Mouse (Mus musculus) layer of hippocampus, adult 11-12 months (tissue): ENCODE data around the gene Bak1.

ENCODE experiments used
- DNase-seq: peaks from one replicate; pipeline ENCODE4 v3.0.0; 2022; ENCODE audit warnings: low spot score

Bak1 gene

DNA sequence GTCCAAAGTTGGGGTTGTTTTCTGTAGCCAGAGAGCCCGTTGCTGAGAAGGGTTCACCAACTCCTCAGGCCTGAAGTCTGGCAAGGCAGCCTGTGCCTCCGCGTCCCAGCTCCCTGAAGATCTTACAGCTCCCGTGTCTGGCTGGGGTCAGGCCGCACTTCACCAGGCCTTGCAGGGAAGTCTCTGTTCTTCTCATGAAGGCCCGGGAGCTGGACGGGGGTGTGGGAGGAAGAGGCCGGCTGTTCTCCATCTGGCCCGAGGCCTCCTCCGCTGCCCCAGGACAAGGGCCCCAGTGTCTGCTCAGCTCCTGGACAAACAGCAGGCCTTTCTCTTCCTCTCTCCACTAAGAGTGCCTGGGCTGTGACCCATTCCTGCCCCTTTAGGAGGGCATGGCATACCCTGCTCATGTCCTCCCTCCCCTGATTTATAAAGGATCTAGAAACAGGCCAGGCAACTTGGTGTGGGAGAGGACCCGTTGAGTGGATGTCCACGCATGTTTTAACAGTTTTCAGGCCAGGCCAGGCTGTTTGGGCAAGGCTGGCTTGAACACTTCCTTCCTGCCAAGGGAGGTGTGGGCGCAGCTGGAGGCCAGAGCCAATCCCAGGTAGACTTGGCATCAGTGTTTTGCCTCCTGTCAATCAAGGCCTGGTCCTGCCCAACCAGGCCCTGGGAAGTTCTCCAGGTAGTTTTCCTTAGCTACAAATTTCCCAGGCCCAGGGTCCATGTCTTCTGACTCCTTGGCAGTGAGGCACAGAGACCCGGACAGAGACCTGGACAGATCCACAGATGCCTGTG, 19.8 kb upstream of the Bak1 start:
- DNase-seq: no peak

DNA sequence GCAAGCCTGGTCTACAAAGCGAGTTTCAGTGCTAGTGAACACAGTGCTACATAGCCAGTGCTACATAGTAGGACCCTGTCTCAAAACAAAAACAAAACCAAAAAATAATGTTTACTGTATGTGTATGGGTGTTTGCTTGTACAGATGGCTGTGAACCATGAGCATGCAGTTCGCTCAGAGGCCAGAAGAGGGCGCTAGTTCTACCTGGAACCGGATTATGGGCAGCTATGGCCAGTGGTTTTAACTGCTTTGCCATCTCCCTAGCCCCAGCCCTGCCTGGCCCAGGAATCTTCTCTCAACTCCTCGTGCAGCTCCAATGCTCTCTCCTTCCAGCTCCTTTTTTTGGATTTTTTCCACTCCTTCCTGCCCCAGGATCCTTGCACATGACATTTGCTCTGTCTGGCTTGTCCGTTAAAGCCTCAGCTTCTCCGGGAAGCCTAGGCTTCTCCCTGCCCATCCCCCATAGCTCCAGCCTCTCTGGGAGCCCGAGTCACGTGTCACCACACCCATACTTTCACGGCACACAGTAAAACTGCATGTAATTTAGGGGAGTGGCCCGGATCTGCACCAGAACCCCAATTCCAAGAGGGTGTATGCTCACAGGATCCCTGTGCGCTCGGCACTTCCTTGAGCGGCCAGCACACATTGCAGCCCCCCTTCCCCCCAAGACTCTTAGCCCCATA, 19.1 kb upstream of the Bak1 start:
- DNase-seq: no peak

DNA sequence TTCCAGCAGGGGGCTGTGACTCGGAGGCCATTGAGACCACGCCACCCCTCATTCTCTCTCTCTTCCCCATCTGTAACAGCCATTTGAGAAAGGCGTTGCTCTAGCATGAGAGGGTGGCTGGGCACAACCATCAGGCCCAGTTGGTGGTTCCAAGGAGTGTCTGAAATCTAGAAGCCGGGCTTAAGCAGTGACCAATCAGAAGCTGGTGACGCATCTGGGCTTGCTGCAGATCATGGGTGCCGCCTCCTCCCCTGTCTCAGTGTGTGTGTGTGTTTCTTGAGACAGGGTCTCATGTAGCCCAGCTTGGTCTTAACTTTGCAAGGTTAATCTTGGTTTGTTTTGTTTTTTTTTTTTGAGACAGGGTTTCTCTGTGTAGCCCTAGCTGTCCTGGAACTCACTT, 16.4 kb upstream of the Bak1 start:
- DNase-seq: no peak

DNA sequence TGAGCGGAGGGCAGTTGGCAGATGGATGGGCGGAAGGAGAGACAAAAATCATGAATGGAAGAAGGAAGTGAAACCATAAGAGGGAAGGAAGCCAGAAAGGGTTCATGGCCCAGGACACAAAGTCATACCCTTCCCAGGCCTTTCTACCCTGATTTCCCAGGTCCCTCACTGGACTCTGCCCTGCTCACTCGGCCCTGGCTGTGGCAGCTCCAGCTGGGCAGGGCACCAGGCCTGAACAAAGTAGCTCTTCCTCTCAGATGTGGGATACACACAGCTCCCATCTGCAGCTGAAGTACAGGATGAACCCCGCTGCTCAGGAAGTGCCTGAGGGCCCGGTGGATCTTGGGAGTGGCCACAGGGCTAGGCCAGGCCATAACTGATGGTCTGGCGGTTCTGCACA, 14.0 kb upstream of the Bak1 start:
- no peak for DNase-seq

DNA sequence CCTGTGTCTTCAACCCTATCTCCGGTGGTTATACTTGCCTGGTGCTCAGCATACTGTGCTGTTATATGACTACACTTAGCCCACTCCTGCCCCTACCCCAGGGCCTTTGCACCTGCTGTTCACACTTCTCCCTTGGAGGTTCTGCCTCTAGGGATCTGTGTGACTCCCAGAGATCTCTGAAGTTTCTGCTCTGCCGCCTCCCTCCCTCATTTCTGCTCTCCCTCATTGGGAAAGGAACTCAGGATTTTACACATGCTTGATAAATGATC, 12.9 kb upstream of the Bak1 start:
- DNase-seq: no peak

DNA sequence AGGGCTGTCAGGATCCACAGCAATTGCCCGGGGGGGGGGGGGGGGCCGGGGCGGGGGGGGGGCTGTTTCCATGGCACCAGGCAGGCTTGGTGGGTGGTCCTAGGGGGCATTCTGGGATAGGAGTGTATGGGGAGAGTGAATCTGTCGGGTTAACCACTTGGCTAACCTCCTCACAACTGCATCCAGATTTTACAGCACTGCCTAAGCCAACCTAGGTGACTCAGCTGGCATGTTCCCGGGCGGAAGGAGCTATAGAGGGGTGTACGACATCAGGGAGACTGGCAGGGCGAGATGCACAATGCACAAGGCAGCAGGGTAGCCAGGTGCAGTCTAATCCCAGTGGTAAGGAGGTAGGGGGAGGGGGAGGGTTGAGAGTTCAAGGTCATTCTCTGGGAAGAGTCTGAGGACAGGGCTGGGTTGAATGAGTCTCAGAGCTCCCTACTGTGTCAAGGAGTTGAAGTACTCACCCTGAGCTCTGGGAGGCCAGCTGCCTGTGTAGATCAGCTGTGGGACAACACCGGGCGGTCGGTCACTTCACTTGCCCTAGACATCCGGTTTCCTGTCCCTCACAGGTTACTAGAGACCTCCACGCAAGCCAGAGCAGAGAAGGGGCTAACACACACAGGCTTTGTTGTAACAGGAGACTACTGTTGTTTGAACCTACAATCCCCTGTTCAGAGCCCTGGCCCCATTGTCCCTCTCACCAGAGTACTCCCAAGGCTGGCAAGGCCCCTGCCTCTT, 12.4 kb upstream of the Bak1 start:
- no peak for DNase-seq

DNA sequence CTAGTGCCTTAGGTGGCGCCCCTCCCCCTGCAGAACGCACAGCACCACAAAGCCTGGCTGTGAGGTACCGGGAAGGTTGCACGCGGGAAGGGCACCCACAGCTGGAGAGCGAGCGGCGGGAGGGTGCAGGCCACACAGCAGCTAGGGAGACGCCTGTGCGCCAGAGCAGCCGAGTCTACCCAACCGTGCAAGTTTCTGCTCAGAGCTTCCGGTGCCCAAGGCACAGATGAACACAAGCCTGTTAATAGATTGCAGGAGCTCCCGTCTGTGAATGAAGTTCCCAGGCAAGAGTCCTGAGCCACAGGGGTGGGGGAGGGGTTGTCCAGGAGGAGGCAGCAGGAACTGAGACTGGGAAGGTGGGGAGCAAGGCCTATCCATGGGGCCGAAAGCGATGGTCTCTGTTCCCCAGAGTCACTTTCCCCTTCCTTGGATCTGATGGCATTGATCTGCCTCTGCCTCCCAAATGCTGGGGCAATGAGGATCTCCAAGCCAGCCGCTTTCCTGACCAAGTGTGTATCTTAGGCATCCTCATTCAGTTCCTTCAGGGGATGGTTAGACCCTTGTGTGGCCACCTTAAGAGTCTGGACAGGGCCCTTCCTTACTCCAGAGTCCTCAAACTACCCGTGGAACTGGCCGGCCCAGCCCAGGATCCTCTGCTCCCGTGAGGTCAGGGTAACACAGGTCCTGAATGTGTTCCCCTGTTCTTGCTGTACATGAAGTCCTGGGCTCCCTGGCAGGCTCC, 11.7 kb upstream of the Bak1 start:
- no peak for DNase-seq

DNA sequence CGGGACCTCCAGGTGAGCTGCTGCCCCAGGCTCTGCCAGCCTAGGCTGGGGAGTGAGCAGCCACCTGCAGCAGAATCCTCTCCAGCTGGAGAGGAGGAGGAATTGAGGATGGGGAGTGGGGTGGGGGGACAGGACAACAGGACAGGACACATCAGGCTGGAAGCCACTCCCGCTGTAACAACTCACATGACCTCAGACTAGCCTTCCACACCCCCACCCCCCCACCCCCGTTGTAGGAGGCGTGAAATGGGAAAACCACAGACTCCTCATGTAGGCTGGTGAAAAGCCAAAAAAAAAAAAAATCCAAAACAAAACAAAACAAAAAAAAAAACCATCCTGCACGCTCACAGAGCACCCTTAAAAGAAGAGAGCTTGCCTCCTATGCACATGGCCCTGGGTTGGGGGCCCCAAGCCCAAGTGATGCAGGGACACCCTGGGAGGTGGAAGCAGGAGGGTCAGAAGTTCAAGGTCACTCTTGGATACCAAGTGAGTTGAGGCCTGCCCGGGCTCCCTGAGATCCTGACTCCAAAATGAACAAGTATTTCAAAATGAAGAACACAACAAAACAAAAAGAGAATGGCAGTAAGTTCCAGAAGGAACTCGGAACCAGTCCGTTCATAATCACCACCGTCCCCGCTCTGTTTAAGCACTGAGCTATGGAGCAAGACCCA, 10.8 kb upstream of the Bak1 start:
- DNase-seq: no peak

DNA sequence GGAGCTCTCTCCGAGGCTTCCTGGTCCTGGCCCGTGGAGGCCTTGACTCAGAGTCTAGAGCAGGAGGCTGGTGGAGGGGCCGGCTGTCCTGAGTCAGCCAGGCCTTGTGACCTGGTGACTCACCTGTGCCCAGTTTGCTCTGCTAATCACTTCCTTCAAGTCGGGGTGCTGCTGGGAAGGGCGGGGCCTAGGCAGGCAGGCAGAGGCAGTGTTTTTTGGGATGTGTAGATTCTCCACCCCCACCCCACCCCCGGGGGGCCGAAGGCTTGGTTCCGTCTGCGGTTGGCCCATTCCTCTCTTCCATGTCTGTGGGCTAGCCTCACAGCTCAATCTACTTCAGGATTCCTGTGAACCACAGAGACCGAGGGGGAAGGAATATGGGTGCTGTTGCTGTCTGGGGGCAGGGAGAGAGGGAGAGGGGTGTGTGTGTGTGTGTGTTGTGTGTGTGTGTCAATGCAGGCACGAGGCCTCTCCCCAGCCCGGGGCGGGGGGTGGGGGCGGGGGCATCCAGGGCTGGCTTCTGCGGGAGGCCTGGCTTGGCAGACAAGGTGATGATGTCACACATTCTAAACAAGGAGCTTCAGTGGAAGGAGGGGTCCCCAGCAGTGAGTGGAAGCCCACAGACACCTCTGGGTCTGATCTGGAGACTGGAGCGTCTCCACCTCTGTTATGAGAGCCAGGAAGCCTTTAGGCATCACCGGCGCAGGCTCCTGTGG, 9.7 kb upstream of the Bak1 start:
- no peak for DNase-seq

DNA sequence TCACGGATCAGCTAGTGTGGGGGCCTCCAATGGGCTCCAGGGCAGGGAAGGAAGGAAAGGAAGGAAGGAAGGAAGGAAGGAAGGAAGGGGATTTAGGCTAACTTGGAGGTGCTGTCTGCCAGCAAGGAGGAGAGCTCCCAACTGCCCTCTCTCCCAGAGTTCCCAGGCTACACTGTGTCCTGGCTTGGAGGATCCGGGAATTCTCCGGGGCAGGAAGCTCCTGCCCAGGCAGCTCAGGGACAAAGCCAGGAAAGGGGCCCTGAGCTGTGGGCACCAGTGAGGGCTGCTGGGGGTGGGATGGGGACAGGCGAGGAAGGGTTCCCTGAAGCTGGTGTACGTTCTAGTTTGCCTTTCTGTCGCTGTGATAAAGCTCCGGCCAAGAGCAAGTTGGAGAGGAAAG, 7.7 kb upstream of the Bak1 start:
- no peak for DNase-seq

DNA sequence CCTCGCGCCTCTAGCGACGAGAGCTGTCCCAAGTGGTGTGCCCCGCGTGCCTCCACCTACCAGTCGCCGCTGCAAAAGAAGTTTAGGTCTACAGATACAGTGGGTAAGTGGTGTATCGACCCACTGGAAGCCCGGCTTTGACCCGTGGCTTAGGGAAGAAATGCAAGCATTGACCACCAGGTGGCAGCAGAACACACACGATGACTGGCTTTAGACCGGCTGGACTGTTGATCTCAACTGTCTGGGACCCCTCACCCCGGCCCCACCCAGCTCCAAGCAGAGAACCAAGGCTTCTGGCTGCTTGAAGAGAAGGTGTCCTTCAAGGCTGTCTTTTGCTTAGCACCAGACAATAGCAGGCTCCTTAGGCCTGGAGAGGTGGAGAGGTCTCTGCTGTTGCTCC, 4.1 kb upstream of the Bak1 start:
- peak; percentile 80 for DNase-seq

DNA sequence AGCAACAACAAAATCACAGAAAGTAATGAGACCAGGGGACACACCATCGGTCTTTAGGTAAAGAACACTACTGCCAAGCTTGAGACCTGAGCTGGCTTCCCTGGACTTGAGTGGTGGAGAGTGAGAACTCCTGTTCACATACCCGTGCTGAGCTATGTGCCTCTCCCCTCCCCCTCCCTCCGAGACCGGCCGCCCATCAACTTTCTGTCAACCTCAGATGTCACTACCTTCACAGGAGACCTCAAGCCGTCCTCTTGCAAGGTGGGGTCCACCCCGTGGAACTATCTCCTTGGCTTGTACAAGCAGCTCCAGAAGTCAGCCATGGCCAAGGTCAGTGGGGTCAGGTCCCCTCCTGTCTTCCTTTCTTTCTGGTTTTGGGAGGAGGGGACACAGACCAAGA, 3.5 kb upstream of the Bak1 start:
- no peak for DNase-seq

DNA sequence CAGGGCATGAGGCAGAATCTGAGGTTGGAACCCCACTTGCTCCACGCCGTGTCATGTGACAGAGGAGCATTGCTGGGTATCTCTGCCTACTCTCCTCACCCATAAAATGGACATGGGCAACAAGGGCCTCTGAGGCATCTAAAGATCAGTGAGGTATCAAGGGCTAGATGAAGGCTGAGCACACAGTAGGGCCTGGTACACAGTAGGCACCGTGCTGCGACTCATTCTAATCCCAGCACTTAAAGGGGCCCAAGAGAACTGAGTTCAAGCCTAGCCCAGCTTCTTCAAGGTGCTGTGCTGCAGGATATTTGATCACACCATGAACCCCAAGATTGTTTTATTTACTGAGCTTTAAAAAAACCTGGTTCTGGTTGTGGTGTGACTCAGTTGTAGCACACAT, 2.1 kb upstream of the Bak1 start:
- no peak for DNase-seq

DNA sequence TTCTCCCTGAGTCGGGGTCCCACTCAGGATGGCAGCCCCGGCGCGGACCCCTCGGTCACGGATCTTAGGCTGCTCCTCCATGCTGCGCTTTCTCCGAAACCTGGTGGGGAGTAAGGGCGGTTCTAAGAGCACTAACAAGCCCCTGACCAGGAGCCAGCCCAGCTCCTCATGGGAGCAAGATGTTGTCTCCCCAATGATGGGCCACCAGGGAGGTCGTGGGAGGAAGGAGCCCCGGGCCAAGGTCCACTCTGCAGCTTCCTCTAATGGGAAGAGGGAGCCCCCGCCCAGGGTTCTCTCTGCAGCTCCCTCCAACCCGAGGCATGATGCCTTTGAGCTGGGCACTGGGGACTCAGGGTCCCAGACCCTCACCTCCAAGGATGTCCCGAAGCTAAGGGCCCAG, 622 bp upstream of the Bak1 start:
- no peak for DNase-seq

DNA sequence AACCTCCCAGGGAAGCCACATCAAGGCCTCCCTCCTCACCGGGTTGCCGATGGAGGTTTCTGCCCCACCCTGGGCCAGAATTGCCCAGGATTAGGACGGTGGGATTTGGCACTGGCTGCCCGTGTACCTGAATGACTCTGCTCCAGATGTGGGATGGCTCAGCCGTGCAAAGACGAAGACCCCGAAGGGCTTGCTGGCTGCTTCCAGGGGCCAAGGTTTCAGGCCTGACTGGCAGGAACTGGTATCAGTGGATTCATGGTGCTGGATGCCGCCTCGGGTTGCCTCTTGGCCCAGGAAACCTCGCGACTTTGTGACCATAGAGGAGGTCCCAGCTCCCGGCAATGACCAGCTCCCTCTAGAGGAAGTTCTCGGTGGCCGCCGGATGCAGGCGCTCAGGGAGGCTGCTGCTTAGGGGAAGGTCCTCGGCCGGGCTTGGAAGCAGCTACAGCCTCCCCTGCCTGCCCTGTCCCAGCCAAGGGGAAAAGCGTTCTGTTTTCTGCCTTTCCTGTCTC, 469 bp downstream of the Bak1 start:
- DNase-seq: peak; percentile 92

DNA sequence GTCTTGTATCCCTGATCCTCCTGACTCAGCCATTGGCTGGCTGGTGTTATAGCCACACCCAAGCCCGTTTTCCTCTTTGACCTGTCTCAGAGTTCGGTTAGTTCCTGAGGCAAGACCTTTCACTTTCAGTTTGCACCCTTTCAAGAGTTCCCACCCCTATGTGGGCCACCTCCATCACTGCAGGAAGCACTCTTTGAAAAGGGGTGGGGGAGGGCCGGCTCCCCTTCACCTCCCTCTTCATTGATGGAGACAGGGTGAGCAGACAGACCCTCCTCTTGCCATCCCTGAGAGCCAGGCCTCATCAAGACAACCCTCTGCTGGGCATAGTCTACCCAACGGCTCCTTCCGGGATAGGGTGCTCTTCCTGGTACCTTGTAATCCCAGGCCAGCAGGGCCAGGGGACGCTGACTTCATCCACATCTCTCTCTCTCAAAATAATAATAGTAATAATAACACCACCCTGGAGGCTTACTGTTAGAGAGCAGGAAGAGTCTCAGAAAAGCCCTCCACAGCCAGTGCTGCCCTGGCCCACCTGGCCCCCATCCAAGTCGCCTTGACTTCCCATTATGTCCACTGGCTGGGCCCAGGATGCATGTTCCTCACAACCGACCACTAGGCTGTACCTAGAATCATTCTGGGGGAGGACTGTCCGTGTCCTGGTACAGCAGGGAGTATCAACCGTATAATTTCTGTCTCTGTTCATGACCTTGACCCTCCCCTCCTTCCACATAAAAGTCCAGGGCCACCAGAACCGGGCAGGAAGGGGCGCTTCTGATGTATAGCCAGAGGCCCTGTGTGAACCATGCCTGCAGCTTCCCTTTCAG, 1.1 kb downstream of the Bak1 start:
- peak; percentile 49 for DNase-seq

DNA sequence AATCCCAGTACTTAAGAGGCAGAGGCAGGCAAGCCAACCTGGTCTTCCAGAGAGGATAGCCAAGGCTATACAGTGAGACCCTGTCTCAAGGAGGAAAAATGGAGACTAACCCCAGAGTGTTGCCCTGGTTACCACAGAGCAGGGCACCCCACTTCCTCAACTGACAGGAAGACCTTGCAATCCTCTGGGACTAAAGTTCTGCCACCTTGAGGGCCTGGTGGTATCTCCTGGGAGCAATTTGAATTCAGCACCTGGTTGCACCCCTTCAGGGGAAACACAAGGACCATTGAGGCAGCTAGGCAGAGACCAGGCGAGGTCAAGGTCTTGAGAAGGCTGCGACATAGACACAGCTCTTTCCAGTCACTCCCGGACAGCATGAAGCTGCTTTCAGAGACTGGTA, 2.9 kb downstream of the Bak1 start:
- no peak for DNase-seq

DNA sequence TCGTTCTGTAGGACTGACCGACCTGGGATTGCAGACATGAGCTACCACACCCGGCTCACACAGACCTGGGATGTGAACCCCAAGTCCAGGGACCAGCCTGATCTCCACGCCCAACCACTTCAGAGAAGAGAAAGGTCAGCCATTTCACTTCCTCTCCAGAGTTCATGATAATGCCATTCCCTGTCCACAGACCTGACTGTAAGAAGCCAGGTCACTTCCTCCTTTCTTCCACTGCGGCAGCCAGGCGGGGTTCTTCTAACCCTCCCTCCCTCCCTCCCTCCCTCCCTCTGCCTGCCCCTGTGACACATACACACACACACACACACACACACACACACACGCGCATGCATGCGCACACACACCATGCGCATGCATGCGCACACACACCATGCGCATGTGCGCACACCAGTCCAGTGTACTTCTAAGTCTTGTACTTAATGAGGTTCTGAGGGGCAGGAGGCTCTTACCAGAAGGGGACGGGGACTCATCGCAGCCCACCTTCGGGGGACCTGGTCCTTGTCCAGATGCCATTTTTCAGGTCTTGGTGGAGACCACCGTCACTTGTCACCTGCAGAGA, 3.4 kb downstream of the Bak1 start:
- no peak for DNase-seq

DNA sequence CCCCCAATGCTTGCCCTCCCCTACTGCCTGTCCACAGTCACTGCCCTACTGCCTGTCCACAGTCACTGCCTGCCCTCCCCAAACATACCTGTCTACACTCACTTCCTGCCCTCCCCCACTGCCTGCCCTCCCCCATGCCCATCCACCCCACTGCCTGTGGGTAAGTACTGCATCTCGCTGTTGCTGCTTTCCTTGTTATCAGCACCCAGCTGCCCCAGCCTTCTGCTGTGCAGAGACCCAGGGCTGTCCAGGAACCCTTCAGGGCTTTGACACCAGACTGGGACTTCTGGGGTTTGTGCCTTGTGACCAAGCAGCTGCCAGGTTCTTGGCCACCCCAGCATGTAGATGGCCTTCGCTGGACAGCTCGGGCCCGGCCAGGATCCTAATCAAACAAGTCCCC, 5.5 kb downstream of the Bak1 start:
- no peak for DNase-seq

DNA sequence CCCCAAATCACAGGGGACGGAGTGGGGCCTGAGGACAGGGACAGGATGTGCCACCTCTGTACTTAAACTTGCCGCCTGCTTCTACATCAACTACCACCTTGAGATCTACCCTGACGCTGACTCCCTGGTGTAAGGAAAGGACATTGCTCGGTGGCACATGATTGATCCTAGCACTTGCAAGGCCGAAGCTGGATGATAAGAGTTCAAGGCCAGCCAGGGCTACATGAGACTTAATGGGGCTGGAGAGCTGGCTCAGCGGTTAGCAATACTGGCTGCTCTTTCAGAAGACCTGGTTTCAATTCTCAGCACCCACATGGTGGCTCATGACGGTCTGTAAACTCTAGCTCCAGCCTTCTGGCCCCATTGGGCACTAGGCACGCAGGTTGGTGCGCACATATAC, 7.1 kb downstream of the Bak1 start:
- DNase-seq: no peak
